Mouse (Mus musculus) myocyte (in vitro differentiated cells): Measurements from ENCODE around the gene Lce1a1.

Source experiments
- E2F4 ChIP-seq: IDR thresholded peaks from one replicate; pipeline ENCODE4 v1.6.1; 2011; ENCODE audit warnings: mild to moderate bottlenecking, control low read depth, moderate library complexity; ENCODE audit not compliant: insufficient read depth
- MAX ChIP-seq: IDR thresholded peaks from one replicate; pipeline ENCODE4 v1.6.1; 2011; ENCODE audit warnings: low read depth, mild to moderate bottlenecking, control low read depth
- MYOG ChIP-seq, 3 experiments: IDR thresholded peaks; one replicate each; pipeline ENCODE4 v1.6.1; 2011; ENCODE audit warnings: control low read depth in 2 of 3, low read depth in 2 of 3, mild to moderate bottlenecking in 2 of 3; ENCODE audit not compliant: insufficient read length in 2 of 3, control insufficient read depth in 1 of 3, insufficient read depth in 1 of 3
- POLR2A ChIP-seq: IDR thresholded peaks from one replicate; pipeline ENCODE4 v1.6.1; 2011; ENCODE audit warnings: low read depth, mild to moderate bottlenecking, control low read depth, moderate library complexity; ENCODE audit not compliant: insufficient read length
- TCF12 ChIP-seq: IDR thresholded peaks from one replicate; pipeline ENCODE4 v1.6.1; 2011; ENCODE audit warnings: mild to moderate bottlenecking, control low read depth; ENCODE audit not compliant: poor library complexity, insufficient read depth, severe bottlenecking
- TCF3 ChIP-seq: IDR thresholded peaks from one replicate; pipeline ENCODE4 v1.6.1; 2011; ENCODE audit warnings: low read depth, control low read depth; ENCODE audit not compliant: insufficient read length

DNA sequence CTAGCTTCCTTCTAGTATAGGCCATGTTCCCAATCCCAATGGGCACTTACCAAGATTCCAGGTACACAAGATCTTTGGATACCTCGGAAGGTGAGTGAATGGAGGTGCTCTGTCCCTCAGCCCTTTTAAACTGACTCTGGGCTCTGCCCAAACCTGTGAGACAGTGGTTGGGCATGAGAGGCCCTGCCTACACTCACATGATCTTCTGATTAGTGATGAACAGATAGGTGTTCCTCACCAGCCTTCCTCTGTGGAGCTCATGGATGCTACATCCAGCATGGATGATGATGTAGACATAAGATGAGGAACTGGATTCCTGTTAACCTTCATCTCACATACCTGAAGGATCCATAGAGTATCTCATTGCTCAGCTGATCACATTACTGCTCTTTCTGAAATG lies at the start of gene Lce1a1:
- TF ChIP-seq TCF12 = no peak
- TF ChIP-seq MAX = no peak
- no peak for TF ChIP-seq TCF3
- TF ChIP-seq POLR2A = no peak
- no peak for TF ChIP-seq MYOG (IDR thresholded peaks at IDR 0.05; ENCODE audit: control insufficient read depth in 1 of 3, insufficient read depth in 1 of 3, insufficient read length in 2 of 3, low read depth in 2 of 3)
- no peak for TF ChIP-seq E2F4
